Mouse (Mus musculus) monocyte, adult 5-6 weeks (primary cell): Measurements from ENCODE around the gene Dock2. TPM values are rescaled to one million over a fixed set of nuclear protein-coding genes. Genes with fewer than 3 reads are reported as not detected.
A peak's percentile ranks its signal among the peaks of the same experiment; 100 is the strongest.
"Not testable (repeated sequence)": the region's sequence is repeated elsewhere in the genome, so short reads cannot be mapped to it uniquely, and the experiment has no call there.

Source experiments
- ATAC-seq: fragments of 153-309, 156-312 bp; replicated peaks from 2 replicates; pipeline ENCODE4 v1.8.0; 2017; ENCODE audit warnings: mild to moderate bottlenecking; ENCODE audit not compliant: low TSS enrichment, insufficient number of reproducible peaks, severe bottlenecking, poor library complexity, low FRiP score
- total RNA-seq: library from RNA; stranded (forward); fragments of 200-1000, 200-491, 200-594 nt; gene quantifications from 3 replicates; pipeline ENCODE4 v1.2.3, GENCODE M21; 2017

The Dock2 gene
- total RNA-seq, result 415 to 764 TPM (median 432 TPM) in 3 replicates

- peak; percentile 77 for ATAC-seq
Observed at GRCm38 (mm10) chr11:34783587-34784043, at the start of gene Dock2. Gene Dock2, minus strand, starts transcription at chr11:34783892.

- no peak for ATAC-seq
Observed at GRCm38 (mm10) chr11:34832678-34833077, 49.0 kb upstream of the Dock2 start.

- no peak for ATAC-seq
Observed at GRCm38 (mm10) chr11:34827803-34828202, 44.1 kb upstream of the Dock2 start.

- no peak for ATAC-seq
Observed at GRCm38 (mm10) chr11:34826940-34827339, 43.2 kb upstream of the Dock2 start.

GRCm38 (mm10) chr11:34824791-34825190, 41.1 kb upstream of the Dock2 start:
- no peak for ATAC-seq

GRCm38 (mm10) chr11:34814767-34815166, 31.1 kb upstream of the Dock2 start:
- 0 out of 2 replicates have a peak, but pooled peaks have one; percentile 22 for ATAC-seq

- ATAC-seq, result no peak
Observed at GRCm38 (mm10) chr11:34814319-34814718, 30.6 kb upstream of the Dock2 start.

- ATAC-seq, result not testable (repeated sequence)
Observed at GRCm38 (mm10) chr11:34805026-34805425, 21.3 kb upstream of the Dock2 start.

GRCm38 (mm10) chr11:34798066-34798465, 14.4 kb upstream of the Dock2 start:
- not testable (repeated sequence) for ATAC-seq

- ATAC-seq, result peak; percentile 83
Observed at GRCm38 (mm10) chr11:34796097-34796496, 12.4 kb upstream of the Dock2 start.

GRCm38 (mm10) chr11:34791872-34792271, 8.2 kb upstream of the Dock2 start:
- ATAC-seq, result peak; percentile 56; the same call in 1 of the 2 replicates

GRCm38 (mm10) chr11:34784864-34785263, 1.2 kb upstream of the Dock2 start:
- ATAC-seq, result no peak

- peak; percentile 79 for ATAC-seq
Observed at GRCm38 (mm10) chr11:34782516-34783430, 919 bp downstream of the Dock2 start.

- no peak for ATAC-seq
Observed at GRCm38 (mm10) chr11:34780786-34781185, 2.9 kb downstream of the Dock2 start.

GRCm38 (mm10) chr11:34779966-34780365, 3.7 kb downstream of the Dock2 start:
- ATAC-seq, result no peak

GRCm38 (mm10) chr11:34778351-34778750, 5.3 kb downstream of the Dock2 start:
- peak; percentile 37 for ATAC-seq

GRCm38 (mm10) chr11:34777529-34777928, 6.2 kb downstream of the Dock2 start:
- no peak for ATAC-seq

- ATAC-seq, result no peak
Observed at GRCm38 (mm10) chr11:34776054-34776453, 7.6 kb downstream of the Dock2 start.

- ATAC-seq, result no peak
Observed at GRCm38 (mm10) chr11:34774636-34775035, 9.1 kb downstream of the Dock2 start.

GRCm38 (mm10) chr11:34773304-34773895, 10.3 kb downstream of the Dock2 start:
- peak; percentile 44 for ATAC-seq
